Mouse (Mus musculus) ES-Bruce4 (cell line): ENCODE data around the gene Baz2b.

Experiments
- CTCF ChIP-seq: IDR thresholded peaks from one replicate; pipeline ENCODE4 v1.8.1; 2011; ENCODE audit warnings: low read depth, low read length
- EP300 ChIP-seq: IDR thresholded peaks from 2 replicates; pipeline ENCODE4 v1.6.1; 2011; ENCODE audit warnings: low read depth, low read length; ENCODE audit not compliant: insufficient read depth
- POLR2A ChIP-seq: IDR thresholded peaks from one replicate; pipeline ENCODE4 v1.8.1; 2011; ENCODE audit warnings: low read length; ENCODE audit not compliant: insufficient read depth

DNA sequence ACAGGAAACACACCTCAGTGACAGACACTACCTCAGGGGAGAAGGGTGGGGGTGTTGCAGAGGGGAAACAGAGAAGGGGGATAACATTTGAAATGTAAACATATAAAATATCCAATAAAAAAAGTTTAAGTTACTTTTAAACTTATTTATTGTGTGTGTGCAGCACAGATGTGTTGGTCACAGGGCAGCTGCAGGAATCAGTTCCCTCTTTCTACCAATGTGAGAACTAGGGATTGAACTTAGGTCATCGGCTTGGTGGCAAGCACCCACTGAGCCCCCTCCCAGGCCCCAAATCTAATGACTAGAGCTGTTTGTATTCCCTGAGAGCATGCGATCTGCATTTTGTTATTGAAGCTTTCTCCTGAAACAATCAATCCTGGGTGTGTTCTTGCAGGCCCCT is 57.2 kb downstream of the Baz2b start:
- no peak for TF ChIP-seq EP300
- no peak for TF ChIP-seq CTCF
- no peak for TF ChIP-seq POLR2A
